Mouse (Mus musculus): ENCODE data around the gene Dclk2. TPM values are rescaled to one million over a fixed set of nuclear protein-coding genes. Genes with fewer than 3 reads are reported as not detected.

Dclk2 gene
- polyA plus RNA-seq, 1 experiment from 2014 or later, result 87.2 TPM

DNA sequence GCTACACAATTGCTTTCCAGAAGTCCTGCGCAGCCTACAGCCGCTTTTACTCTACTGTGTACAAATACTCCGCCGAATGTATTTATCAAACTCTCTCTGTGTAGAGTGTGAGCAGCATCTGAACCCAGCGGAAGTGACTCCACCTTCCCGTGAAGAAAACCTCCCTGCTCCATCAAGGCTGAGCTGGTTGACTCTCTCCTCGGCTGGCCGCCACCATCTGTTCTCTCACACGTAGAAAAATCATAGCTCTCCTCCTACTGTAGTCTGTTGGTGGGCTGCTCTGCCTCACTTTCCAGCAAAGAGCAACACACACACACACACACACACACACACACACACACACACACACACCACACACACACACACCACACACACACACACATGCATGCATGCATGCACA is 111.5 kb downstream of the Dclk2 start:
- H3K27ac ChIP-seq, result no peak overlapping the region
- WGBS, result 82% methylated on average over 9 of the region's 9 CpGs
- no peaks in the 10 kb centered on the region; the same call in 1 of the 2 replicates for H3K4me1 ChIP-seq
- no peaks in the 10 kb centered on the region for H3K27me3 ChIP-seq
- no peaks in the 10 kb centered on the region for H3K9me3 ChIP-seq (replicated peaks)
- ATAC-seq, result no peak
- no peak overlapping the region for H3K4me2 ChIP-seq
- H3K4me3 ChIP-seq, result no peak overlapping the region
- H3K9ac ChIP-seq, result no peak overlapping the region
- peaks cover 42% of the 10 kb centered on the region for H3K36me3 ChIP-seq (ENCODE audit: poor library complexity, severe bottlenecking)

DNA sequence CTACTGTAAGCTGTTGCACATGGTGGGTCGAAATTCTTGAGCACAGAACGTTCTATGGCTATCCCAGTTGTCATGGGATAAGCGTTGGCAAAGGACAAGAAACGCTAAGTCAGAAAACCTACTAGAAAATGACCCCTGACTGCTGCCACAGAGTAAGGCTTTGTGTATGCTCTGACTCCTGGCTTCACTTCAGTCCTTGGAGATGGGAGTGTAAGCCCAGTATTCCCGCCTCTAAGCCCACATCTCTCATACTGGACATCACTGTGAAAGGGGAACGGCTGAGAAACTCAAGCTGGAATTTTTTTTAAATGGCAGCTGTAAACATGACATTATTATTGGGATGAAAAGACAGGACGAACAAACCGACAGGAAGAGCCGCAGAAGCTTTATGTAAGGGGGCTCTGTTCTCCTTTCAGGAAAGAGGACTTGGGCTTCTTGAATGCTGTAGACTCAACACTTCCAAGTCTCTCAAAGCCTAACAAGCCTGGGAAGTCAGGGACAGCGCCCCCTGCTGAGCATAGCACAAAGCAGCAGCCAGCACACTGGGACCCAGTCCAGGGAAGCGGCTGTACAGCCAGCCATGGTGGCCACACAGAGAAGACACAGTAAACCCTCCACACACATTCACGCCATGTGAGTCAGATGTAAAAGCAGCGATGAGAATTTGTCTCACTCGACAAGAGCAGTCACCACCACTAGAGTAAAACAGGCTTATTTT is 112.7 kb downstream of the Dclk2 start:
- Histone ChIP-seq H3K9ac (no peak overlapping the region), H3K36me3 (ENCODE audit: poor library complexity, severe bottlenecking) (peaks cover 41% of the 10 kb centered on the region), H3K4me1 (no peaks in the 10 kb centered on the region; the same call in 1 of the 2 replicates), H3K9me3 (replicated peaks) (no peaks in the 10 kb centered on the region), H3K27ac (no peak overlapping the region), H3K27me3 (no peaks in the 10 kb centered on the region), H3K4me2 (no peak overlapping the region), H3K4me3 (no peak overlapping the region)
- no peak for ATAC-seq
- 76% methylated on average over 14 of the region's 14 CpGs for WGBS

DNA sequence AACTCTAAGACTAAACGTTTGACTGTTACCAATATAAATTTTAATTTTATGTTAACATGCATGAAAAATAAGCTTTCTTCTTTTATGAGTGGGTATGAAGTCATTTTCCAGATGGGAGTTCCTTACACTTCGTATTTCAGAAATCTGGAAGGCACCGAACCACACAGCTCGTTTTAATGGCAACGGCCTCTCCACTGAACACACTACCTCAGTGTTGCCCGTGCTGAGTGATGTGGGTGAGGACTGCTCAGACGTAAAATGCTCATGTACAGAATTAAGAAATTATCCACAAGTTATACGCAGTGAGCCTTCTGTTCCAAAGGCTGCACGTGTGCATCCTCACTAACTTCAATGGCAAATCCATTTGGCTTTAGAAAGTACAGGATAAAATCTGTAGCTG is 113.8 kb downstream of the Dclk2 start:
- WGBS, result 97% methylated on average over 9 of the region's 9 CpGs
- H3K36me3 ChIP-seq (ENCODE audit: poor library complexity, severe bottlenecking), result peaks cover 45% of the 10 kb centered on the region

DNA sequence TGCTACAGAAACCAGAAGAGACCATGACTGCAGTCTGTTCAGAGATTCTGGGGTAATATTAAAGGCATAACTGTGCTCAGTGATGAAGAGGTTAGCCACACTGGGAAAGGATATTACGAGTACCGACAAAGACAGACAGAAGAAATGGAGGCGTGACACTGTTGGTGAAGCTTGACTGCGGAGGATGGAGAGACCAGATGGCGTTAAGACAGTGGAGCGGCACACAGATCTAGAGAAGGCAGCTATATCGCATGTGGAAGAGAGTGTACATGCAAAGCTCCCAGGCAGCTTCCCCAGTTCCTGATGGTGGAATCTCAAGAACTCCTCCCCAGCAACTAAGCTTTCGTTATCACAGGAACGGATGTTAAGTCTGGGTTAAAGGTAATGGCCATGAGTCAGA is 116.4 kb downstream of the Dclk2 start:
- WGBS, result 91% methylated on average over 9 of the region's 9 CpGs
- Histone ChIP-seq H3K27me3 (no peaks in the 10 kb centered on the region), H3K4me3 (no peak overlapping the region), H3K9me3 (replicated peaks) (no peaks in the 10 kb centered on the region), H3K4me1 (peaks cover 2% of the 10 kb centered on the region; the same call in 1 of the 2 replicates), H3K36me3 (ENCODE audit: poor library complexity, severe bottlenecking) (peaks cover 49% of the 10 kb centered on the region), H3K27ac (no peak overlapping the region), H3K4me2 (no peak overlapping the region), H3K9ac (no peak overlapping the region)
- no peak for ATAC-seq

More for the DNA sequence above, 113.8 kb downstream of the Dclk2 start:
- no peak for ATAC-seq
- Histone ChIP-seq H3K4me1 (no peaks in the 10 kb centered on the region; the same call in 1 of the 2 replicates), H3K4me2 (no peak overlapping the region), H3K4me3 (no peak overlapping the region), H3K9ac (no peak overlapping the region), H3K27me3 (no peaks in the 10 kb centered on the region), H3K9me3 (replicated peaks) (no peaks in the 10 kb centered on the region), H3K27ac (no peak overlapping the region)

DNA sequence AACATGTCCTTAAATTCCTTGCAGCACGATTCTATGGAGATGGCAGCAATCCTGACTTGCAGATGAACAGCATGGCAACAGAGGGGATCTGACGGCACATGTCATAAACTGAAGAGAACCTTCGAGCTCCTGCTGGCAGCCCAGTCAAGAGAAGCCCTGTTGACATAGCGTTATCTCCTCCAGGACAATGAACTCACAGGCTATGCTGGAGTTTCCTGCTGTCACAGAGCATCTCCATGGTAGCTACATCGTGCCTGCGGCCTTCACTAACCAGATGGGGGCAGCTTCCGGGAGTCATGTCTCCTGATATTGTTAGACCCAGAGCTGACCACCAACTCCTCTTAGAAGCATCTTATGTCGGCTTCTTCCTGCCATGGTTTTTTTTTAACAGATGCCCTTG is 117.8 kb downstream of the Dclk2 start:
- no peak overlapping the region for H3K27ac ChIP-seq
- no peak for ATAC-seq
- peaks cover 58% of the 10 kb centered on the region for H3K36me3 ChIP-seq (ENCODE audit: poor library complexity, severe bottlenecking)
- H3K9me3 ChIP-seq (replicated peaks), result no peaks in the 10 kb centered on the region
- H3K9ac ChIP-seq, result no peak overlapping the region
- H3K4me3 ChIP-seq, result no peak overlapping the region
- WGBS, result 70% methylated on average over 8 of the region's 8 CpGs
- 0 out of 2 replicates have a peak, but pooled peaks cover 2% of the 10 kb centered on the region for H3K4me1 ChIP-seq
- no peaks in the 10 kb centered on the region for H3K27me3 ChIP-seq
- H3K4me2 ChIP-seq, result no peak overlapping the region

DNA sequence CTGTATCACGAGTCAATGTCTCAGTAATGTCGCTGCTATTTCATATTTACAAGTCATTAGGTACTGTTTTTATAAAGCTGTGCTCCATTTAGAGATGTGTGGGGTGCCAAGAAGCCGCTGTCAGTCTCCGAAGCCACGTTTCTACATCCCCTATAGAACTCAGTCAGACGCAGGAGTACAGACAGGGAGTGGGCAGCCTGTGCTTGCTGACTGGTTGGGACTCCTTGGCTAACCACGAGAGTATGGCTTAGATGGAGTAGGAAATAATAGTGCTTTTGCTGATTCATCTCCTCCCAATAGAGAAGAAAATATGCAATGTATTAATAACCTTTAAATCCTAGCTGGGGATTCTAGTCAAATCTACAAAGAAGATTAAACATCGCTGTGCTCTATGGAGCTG is 119.8 kb downstream of the Dclk2 start:
- WGBS, result 91% methylated on average over 8 of the region's 8 CpGs
- no peak overlapping the region for H3K9ac ChIP-seq
- H3K4me3 ChIP-seq, result no peak overlapping the region
- H3K9me3 ChIP-seq (replicated peaks), result no peaks in the 10 kb centered on the region
- no peaks in the 10 kb centered on the region for H3K27me3 ChIP-seq
- H3K4me2 ChIP-seq, result no peak overlapping the region
- peaks cover 65% of the 10 kb centered on the region for H3K36me3 ChIP-seq (ENCODE audit: poor library complexity, severe bottlenecking)
- H3K4me1 ChIP-seq, result 0 out of 2 replicates have a peak, but pooled peaks cover 2% of the 10 kb centered on the region
- no peak overlapping the region for H3K27ac ChIP-seq
- ATAC-seq, result no peak

DNA sequence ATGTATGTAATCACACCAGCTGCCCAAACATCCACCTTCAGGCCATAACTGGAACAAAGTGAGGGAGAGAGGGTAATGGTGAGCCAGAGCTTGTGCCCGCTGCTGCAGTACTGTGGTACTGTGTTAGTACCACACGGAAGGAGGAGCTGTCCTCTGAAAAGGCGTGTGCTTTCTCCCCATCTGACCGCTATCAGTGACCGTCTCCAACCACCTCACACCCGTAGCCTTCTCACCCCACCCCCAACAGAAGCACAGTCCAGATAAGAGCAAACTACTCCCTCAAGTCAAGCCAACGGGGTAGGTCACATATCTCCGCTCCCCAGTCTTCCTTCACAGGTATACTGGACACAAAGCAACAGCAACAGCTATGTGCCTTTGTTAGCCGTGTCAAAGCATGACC is 121.6 kb downstream of the Dclk2 start:
- Histone ChIP-seq H3K4me1 (peaks cover 3% of the 10 kb centered on the region), H3K27ac (no peak overlapping the region), H3K36me3 (ENCODE audit: poor library complexity, severe bottlenecking) (peaks cover 59% of the 10 kb centered on the region), H3K4me3 (no peak overlapping the region), H3K27me3 (no peaks in the 10 kb centered on the region), H3K9ac (no peak overlapping the region), H3K9me3 (replicated peaks) (no peaks in the 10 kb centered on the region), H3K4me2 (no peak overlapping the region)
- no peak for ATAC-seq
- WGBS, result 93% methylated on average over 9 of the region's 9 CpGs

DNA sequence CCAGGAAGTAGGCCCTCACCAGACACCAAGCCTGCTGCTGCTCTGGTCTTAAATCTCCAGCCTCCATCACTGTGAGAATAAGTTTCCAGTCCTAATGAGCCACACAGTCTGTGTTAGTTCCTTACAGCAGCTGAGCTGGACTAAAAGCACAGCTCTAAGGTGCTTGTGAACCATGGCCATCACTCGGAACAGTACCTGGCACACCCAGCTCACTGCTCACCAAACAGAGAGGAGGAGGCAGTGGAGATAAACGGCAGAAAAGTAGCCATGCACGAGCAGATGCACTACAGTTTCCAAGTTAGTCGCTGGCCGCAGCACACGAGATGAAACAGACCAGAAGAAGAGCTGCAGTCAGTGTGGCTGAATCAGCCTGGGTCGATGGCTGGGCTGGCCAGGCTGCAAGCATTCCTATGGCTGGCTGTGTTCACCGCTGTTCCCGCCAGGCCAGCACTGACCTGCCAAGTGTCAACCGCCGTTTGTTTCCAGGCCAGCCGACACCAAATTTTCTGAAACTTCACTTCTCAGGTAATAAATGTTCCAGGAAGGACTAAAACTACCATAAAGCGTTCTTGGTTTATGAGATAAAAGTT is 122.7 kb downstream of the Dclk2 start:
- Histone ChIP-seq H3K36me3 (ENCODE audit: poor library complexity, severe bottlenecking) (peaks cover 64% of the 10 kb centered on the region), H3K9ac (no peak overlapping the region), H3K4me3 (no peak overlapping the region), H3K27ac (no peak overlapping the region), H3K27me3 (no peaks in the 10 kb centered on the region), H3K4me2 (no peak overlapping the region), H3K9me3 (replicated peaks) (no peaks in the 10 kb centered on the region), H3K4me1 (peaks cover 8% of the 10 kb centered on the region)
- WGBS, result 86% methylated on average over 13 of the region's 13 CpGs
- no peak for ATAC-seq

DNA sequence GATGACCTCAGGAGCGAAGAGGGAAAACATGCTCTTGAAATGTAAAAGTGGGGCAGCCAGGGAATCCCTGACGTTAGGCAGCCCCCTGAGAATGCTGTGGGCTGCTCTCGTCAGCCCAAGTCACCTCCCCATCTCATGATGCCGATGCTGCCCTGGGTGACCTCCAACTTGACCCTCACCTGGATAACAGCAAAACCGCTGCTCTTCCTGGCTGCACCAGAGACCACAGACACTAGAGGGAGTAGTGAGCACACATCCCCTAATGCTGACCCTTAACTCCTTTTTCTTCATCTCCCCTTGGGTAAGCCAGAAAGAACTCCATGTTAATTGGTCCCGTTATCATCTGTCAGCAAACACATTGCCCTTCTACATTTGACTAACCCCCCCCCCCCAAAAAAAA is 123.9 kb downstream of the Dclk2 start:
- Histone ChIP-seq H3K4me2 (no peak overlapping the region), H3K27ac (no peak overlapping the region), H3K4me1 (peaks cover 8% of the 10 kb centered on the region), H3K27me3 (no peaks in the 10 kb centered on the region), H3K4me3 (no peak overlapping the region), H3K9ac (no peak overlapping the region), H3K9me3 (replicated peaks) (no peaks in the 10 kb centered on the region), H3K36me3 (ENCODE audit: poor library complexity, severe bottlenecking) (peaks cover 71% of the 10 kb centered on the region)
- ATAC-seq, result no peak
- WGBS, result 48% methylated on average over 6 of the region's 6 CpGs

DNA sequence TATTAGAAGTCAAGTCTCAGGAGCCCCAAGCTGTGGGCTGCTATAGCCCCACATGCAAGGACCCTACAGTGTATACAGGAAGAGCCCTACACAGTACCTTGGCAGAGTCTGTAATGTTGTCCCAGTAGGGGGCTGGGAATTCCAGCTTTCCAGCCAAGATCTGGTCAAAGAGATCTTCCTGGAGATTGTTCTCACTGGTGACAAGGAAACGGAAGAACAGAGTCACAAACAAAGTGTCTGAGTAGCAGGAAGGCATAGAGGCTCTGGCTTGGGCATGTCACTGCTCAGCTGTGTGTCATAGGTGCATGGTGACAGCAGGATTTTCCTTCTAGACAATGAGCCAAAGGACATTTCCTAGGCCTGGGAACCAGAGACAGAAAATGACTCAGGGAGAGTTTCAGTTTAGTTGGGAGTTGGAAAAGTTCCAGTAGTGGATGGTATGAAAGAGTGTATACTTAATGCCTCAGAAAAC is 126.9 kb downstream of the Dclk2 start:
- H3K36me3 ChIP-seq (ENCODE audit: poor library complexity, severe bottlenecking), result peaks cover 81% of the 10 kb centered on the region
- H3K27ac ChIP-seq, result no peak overlapping the region
- no peak overlapping the region for H3K4me2 ChIP-seq
- no peaks in the 10 kb centered on the region for H3K9me3 ChIP-seq (replicated peaks)
- 42% methylated on average over 1 of the region's 1 CpGs for WGBS
- no peak overlapping the region for H3K4me3 ChIP-seq
- ATAC-seq, result no peak
- H3K4me1 ChIP-seq, result peaks cover 19% of the 10 kb centered on the region
- no peak overlapping the region for H3K9ac ChIP-seq
- H3K27me3 ChIP-seq, result no peaks in the 10 kb centered on the region

DNA sequence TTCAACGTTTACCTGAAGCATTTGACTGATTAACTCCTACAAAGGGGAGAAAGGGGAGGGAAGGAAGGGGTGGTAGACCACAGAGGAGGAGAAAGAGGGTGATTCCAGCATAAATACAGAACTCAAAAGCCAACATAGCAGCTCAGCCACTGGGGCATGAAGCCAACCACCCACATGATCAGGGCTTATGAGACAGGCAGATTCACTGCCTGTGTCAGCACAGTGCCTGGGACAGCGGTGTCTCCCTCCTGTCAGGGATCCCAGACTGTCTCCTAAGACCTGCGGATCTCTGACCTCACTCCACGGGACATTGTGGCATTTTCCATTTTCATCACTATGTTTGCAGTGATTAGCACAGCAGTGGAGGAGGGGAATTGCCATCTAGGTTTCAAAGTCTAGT is 127.4 kb downstream of the Dclk2 start:
- no peak for ATAC-seq
- Histone ChIP-seq H3K4me3 (no peak overlapping the region), H3K4me2 (no peak overlapping the region), H3K36me3 (ENCODE audit: poor library complexity, severe bottlenecking) (peaks cover 81% of the 10 kb centered on the region), H3K27ac (no peak overlapping the region), H3K9ac (no peak overlapping the region), H3K4me1 (peaks cover 20% of the 10 kb centered on the region), H3K27me3 (no peaks in the 10 kb centered on the region), H3K9me3 (replicated peaks) (no peaks in the 10 kb centered on the region)
- WGBS, result 89% methylated on average over 4 of the region's 4 CpGs

DNA sequence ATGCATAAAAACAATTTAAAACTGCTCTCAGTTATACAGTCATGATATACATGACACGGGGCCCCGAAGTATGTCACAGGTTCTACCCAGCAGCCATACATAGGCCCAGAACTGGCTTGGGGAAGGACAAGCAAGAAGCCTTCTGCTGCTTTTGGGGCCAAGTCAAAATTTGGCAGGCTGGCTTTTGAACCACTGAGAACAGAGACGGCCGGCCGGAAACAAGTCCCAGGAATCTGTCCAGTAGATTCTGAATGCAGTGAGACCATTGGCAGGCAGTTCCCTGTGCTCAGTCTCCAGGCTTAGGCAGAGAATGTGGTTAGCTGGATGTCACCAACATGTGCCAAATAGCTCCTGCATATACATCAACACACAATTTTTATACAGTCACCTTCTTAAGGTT is 130.9 kb downstream of the Dclk2 start:
- no peak for ATAC-seq
- Histone ChIP-seq H3K27me3 (no peaks in the 10 kb centered on the region), H3K4me2 (no peak overlapping the region), H3K9ac (no peak overlapping the region), H3K36me3 (ENCODE audit: poor library complexity, severe bottlenecking) (peaks cover 86% of the 10 kb centered on the region), H3K9me3 (replicated peaks) (no peaks in the 10 kb centered on the region), H3K27ac (0 out of 2 replicates have a peak overlapping the region, but pooled peaks have one; percentile 10), H3K4me3 (no peak overlapping the region), H3K4me1 (peaks cover 45% of the 10 kb centered on the region)
- 89% methylated on average over 5 of the region's 5 CpGs for WGBS
